Mouse (Mus musculus): ENCODE results near the gene Txnl4b.

The Txnl4b gene

DNA sequence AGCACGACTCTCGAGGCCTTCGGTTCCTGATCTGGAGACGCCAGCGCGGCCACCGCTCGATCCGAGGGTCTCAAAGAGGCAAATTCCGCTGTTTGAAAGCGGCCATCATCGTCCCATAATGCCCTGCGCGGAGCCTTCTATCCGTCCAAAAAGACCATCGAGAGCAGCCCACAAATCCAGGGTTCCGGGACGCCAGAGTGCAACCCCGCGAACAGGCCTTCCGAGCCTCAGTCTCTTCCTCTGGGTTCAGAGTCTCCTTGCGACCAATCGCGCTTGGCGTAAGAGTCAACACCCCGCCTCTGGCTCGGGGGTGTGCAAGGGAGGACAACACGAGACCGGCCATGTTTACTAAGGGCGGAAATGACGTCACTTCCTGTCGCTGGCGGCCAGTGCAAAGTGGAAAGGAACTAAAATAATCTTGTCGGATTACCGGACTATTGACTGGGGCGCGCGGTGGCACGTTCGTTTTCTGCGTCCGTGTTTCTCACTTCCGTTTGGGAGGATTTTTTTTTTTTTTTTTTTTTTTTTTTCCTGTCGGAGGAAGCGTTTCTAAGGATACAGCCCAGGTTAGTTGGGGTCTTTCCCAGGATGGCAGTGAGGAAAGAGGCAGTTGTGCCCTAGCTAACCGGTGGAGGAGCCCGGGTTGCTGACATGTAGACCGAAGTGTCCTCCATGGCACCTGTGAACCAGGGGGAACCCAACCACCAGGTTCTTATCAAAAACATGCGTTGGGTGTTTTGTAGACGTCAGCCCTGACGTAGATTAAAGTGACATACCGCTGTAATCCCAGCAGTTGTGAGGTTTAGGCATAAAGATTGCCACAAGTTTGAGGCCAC, at the start of gene Txnl4b, which contains the start of gene Dhx38:
Txnl4b (plus strand) TSS at position 395 of the 836 bp plus-strand sequence.
Dhx38 (minus strand) TSS at position 364 of the 836 bp plus-strand sequence.
- DNase-seq (ENCODE audit: low read depth in 2 of 2, low spot score in 2 of 2) = peak; percentile 97 to 98

- DNase-seq (ENCODE audit: low read depth in 2 of 2, low spot score in 2 of 2) = no peak
Measured at GRCm38 (mm10) chr8:109524008-109524407, 41.7 kb upstream of the Txnl4b start.

- peak in 1 of 2 experiments; percentile 27 for DNase-seq (ENCODE audit: low read depth in 2 of 2, low spot score in 2 of 2)
Measured at GRCm38 (mm10) chr8:109535140-109535990, 30.3 kb upstream of the Txnl4b start.

GRCm38 (mm10) chr8:109536703-109537102, 29.0 kb upstream of the Txnl4b start:
- DNase-seq (ENCODE audit: low read depth in 2 of 2, low spot score in 2 of 2) = peak; percentile 38 to 52

DNA sequence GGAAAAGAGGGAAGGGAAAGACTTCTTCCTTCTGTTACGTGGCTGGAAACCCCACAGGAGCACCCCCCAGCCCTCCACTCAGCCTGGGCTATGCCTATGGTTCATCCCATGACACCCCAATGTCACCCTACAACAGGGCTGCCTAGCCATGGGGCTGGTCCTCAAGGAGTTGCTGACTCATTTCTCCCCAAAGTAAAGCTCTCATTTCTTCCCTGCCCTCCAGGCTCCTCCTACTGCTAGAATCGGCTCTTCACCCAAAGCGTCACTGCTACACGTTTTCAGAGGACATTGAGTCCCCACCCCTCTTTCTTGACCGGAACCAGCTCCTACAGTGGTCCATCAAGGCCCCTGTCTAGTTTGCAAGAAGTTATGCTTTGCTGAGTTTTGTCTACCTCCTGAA, 23.5 kb upstream of the Txnl4b start:
- no peak for DNase-seq (ENCODE audit: low read depth in 2 of 2, low spot score in 2 of 2)

DNA sequence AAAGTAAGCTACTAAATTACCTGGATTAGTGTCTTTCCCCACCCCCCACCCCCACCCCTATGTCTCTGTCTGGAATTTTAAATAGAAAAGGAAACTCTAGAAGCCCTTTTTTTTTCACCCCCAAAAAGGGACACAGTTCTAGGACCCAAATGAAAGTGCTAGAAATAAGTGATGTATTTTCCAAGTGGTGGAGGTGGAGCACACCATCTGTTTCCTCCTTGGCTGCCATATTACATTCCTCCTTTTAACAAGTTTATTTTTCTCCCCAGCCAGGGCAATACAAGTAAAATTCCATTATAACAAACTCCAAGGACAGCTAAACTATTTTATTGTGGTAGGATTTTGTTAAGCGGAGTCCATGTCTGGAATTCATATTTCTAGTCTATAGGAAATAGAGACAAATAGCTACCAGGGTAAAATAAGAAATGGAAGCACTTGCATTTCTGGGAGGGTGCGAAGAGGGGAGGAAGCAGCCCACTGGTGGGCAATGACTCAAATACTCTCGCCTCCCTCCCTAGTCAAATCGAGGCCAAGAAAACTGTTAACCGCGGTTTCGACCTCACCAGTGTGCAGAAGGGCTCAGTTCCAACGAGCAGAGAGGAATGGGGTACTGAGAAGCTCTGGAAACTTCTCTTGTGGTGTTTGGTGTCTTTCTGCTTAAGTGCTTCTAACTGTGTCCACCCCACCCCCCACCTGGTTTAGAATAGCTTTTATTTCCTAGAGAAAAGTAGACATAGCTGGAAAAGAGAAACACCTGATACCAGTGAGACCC, 22.8 kb upstream of the Txnl4b start:
- DNase-seq (ENCODE audit: low read depth in 2 of 2, low spot score in 2 of 2) = no peak

DNA sequence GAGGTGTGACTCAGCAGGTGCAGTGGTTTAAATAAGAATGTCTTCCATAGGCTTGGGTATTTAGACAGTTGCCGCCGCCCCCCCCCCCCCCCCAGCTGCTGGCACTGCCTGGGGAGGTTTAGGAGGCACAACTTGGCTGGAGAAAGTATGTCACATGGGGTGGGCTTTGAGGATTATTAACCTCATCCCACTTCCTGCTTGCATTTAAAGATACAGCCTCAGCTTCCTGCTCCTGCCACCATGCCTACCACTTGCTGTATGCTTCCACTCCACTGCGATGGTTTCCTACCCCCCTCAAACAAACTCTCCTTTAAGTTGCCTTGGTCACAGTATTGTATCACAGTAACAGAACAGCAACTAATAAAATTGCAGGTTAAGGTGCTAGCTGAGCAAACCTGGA, 21.6 kb upstream of the Txnl4b start:
- no peak for DNase-seq (ENCODE audit: low read depth in 2 of 2, low spot score in 2 of 2)

- DNase-seq (ENCODE audit: low read depth in 2 of 2, low spot score in 2 of 2) = peak in 1 of 2 experiments; percentile 8
Measured at GRCm38 (mm10) chr8:109551663-109552062, 14.0 kb upstream of the Txnl4b start.

DNA sequence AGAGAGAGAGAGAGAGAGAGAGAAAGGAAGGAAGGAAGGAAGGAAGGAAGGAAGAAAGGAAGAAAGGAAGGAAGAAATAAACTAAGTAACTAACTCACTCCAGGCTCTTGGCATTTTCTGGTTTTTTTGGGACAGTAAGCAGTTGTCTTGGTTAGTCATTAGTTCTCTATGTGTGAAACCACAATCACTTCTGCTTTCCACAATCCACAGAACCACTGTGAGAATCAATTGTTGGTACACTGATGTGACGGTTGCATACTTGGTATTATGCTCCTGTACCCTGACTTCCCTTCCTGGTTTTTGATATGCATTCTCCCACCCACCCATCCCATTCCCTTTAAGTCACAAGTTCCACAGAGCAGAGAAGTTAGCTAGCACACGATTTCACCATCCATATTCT, 1.8 kb upstream of the Txnl4b start:
- no peak for DNase-seq (ENCODE audit: low read depth in 2 of 2, low spot score in 2 of 2)

DNA sequence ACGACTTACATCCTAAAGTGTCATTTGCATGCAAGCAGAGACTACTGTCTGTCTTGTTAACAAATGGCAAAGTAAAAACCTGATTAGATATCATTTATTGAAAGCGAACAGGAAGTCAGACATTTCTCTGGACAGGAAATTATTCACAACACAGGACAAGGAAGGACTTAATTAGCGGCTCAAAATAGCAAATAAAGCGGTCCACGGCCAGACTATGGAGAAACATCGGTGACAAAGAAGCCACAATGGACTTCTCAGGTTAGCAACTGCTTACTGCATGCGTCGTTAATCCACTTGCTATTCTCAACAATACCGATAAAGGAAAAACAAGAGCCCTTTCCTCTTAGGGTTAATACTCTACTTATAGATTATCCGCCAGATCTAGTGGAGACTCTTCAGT, 926 bp upstream of the Txnl4b start:
- no peak for DNase-seq (ENCODE audit: low read depth in 2 of 2, low spot score in 2 of 2)

GRCm38 (mm10) chr8:109571139-109571538, 5.4 kb downstream of the Txnl4b start:
- DNase-seq (ENCODE audit: low read depth in 2 of 2, low spot score in 2 of 2) = no peak

GRCm38 (mm10) chr8:109576311-109576710, 10.6 kb downstream of the Txnl4b start:
- DNase-seq (ENCODE audit: low read depth in 2 of 2, low spot score in 2 of 2) = no peak

DNA sequence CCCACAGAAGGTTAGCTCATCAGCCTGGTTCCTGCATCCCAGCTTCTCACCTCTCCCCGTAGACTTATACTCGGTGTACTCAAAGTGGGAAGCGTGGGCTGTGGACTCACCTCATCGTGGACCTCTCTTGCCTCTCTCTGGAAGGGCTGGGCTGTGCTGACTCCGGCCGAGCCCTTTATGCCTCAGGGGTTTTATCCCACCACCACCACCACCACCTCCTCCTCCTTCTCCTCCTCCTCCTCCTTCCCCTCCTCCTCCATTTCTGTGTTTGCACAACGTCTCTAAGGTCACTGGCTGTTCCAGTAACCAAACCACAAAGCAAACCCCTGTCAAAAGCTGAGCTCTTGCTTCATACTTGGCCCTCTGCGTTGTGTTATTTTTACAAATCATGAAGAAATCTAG, 13.2 kb downstream of the Txnl4b start, which contains the start of gene Hp:
Hp (minus strand) TSS at position 273 of the 402 bp plus-strand sequence.
- no peak for DNase-seq (ENCODE audit: low read depth in 2 of 2, low spot score in 2 of 2)

GRCm38 (mm10) chr8:109584293-109584692, 18.6 kb downstream of the Txnl4b start:
- no peak for DNase-seq (ENCODE audit: low read depth in 2 of 2, low spot score in 2 of 2)

DNA sequence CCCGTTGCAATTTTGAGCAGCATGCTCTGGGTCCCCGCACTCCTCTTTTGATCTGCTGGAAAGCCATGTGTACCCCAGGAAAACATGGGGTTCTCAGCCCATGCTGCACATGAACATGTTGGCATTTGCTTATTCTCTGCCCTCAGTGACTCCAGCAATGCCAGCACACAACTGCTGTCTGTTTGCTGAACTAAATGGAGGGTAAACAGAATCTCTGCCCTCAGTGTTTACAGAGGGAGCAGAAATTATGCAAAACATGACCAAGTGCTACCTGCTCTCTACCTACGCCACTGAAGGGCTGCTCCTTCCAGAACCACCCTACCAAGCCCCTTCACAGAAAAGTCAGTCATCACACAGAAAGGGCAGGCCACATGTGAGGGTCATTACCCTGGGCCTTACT, 19.1 kb downstream of the Txnl4b start:
- DNase-seq (ENCODE audit: low read depth in 2 of 2, low spot score in 2 of 2) = no peak

GRCm38 (mm10) chr8:109585652-109586051, 20.0 kb downstream of the Txnl4b start:
- DNase-seq (ENCODE audit: low read depth in 2 of 2, low spot score in 2 of 2) = no peak

DNA sequence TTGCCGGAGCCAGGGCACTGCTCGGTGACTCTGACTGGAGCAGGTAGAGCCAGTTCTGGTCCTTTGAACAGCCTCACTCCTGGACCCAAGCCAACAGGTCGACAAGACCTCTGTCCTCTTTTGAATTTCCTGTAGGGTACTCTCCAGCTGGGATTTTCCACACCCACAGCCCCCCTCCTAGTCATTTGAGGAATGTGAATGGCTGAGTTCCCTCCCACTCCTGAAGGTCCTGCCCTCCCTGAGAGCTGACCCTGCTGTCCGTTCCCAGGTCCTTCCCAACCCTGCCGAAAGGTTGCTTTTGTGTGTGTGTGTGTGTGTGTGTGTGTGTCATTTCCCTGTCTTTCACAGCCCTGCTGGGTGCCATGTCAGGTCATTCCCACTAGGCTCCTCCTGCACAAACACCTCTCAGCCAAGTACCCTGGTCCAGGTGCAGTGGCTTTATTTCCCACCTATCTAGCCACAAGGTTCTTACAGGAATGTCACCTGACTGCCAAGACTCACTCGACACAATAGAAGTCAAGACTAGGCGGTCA, 21.3 kb downstream of the Txnl4b start:
- DNase-seq (ENCODE audit: low read depth in 2 of 2, low spot score in 2 of 2) = no peak

- no peak for DNase-seq (ENCODE audit: low read depth in 2 of 2, low spot score in 2 of 2)
Measured at GRCm38 (mm10) chr8:109590901-109591300, 25.2 kb downstream of the Txnl4b start.

GRCm38 (mm10) chr8:109591367-109591766, 25.7 kb downstream of the Txnl4b start:
- no peak for DNase-seq (ENCODE audit: low read depth in 2 of 2, low spot score in 2 of 2)

DNA sequence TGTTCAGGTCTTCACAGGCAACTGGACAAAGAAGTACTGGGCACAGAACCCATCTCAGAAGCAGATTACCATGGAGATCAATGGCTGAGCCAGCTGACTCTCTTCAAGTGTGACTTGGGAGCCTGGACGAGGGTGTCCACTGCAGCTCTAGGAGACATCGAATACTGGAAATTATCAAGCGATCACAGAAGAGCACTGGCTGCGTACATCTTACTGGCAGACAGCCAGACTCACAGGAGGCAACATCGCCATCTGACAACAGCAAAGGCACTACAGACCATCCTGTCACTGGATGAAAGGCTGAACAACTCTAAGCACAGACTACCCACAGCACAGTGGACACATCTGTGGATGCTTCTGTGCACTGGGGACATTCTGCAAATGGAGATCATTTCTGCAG, 26.5 kb downstream of the Txnl4b start:
- no peak for DNase-seq (ENCODE audit: low read depth in 2 of 2, low spot score in 2 of 2)

Data from CD8-positive naive resting alpha-beta T cell, adult 2 months (primary cell).